Mouse (Mus musculus) MEL (cell line): ENCODE measurements at regions not wholly inside any gene's neighbourhood (a gene's known extent, or its start where the extent isn't known, plus 50 kb on each side); places are given as distances from the start of the nearest gene placed in this dataset.

Experiments
- DNase-seq: peaks from one replicate; pipeline ENCODE4 v3.0.0; 2011; ENCODE audit warnings: low read depth, low spot score
- H3K27ac ChIP-seq: 2 replicates; pipeline ENCODE4 v1.5.1; 2012; ENCODE audit warnings: low read depth, mild to moderate bottlenecking, control low read depth, low read length, moderate library complexity; ENCODE audit not compliant: control insufficient read depth
- H3K27me3 ChIP-seq, 2 experiments: fragments of 150-350 bp in 1 of 2; sonication (generic) in 1 of 2; 2 replicates each; pipeline ENCODE4 v1.6.1; 2012; ENCODE audit warnings: low read length in 2 of 2, mild to moderate bottlenecking in 2 of 2, improper control_type of control experiment in 1 of 2, moderate library complexity in 1 of 2; ENCODE audit not compliant: insufficient read depth in 2 of 2, control insufficient read depth in 1 of 2
- H3K36me3 ChIP-seq, 2 experiments: 2 replicates each; pipeline ENCODE4 v1.6.1; 2012 to 2014; ENCODE audit warnings: low read length in 2 of 2, improper control_type of control experiment in 1 of 2, inconsistent platforms in 1 of 2, mild to moderate bottlenecking in 1 of 2; ENCODE audit not compliant: insufficient read depth in 2 of 2, control insufficient read depth in 1 of 2
- H3K4me1 ChIP-seq, 2 experiments: fragments of 150-350 bp in 1 of 2; sonication (generic) in 1 of 2; 2 replicates each; pipeline ENCODE4 v1.6.1; 2012; ENCODE audit warnings: low read length in 2 of 2, improper control_type of control experiment in 1 of 2, mild to moderate bottlenecking in 1 of 2; ENCODE audit not compliant: insufficient read depth in 2 of 2, control insufficient read depth in 1 of 2
- H3K4me3 ChIP-seq, 2 experiments: fragments of 150-350 bp in 1 of 2; sonication (generic) in 1 of 2; 2 replicates each; pipeline ENCODE4 v1.5.1; 2012; ENCODE audit warnings: low read depth in 2 of 2, low read length in 2 of 2, mild to moderate bottlenecking in 2 of 2, moderate library complexity in 2 of 2, control low read depth in 1 of 2, improper control_type of control experiment in 1 of 2; ENCODE audit not compliant: control insufficient read depth in 1 of 2, insufficient read depth in 1 of 2
- H3K79me2 ChIP-seq: 2 replicates; pipeline ENCODE4 v1.6.1; 2012; ENCODE audit warnings: mild to moderate bottlenecking, low read length, moderate library complexity; ENCODE audit not compliant: control insufficient read depth, poor library complexity, insufficient read depth
- H3K9ac ChIP-seq: 2 replicates; pipeline ENCODE4 v1.6.1; 2012; ENCODE audit warnings: low read depth, mild to moderate bottlenecking, control low read depth, low read length, moderate library complexity; ENCODE audit not compliant: control insufficient read depth, poor library complexity, severe bottlenecking
- H3K9me3 ChIP-seq: fragments of 150-350 bp; sonication (generic); replicated peaks from 2 replicates; pipeline ENCODE4 v1.6.1; 2012; ENCODE audit warnings: mild to moderate bottlenecking, low read length, improper control_type of control experiment, moderate library complexity; ENCODE audit not compliant: insufficient read depth
- CHD2 ChIP-seq: IDR thresholded peaks from 2 replicates; pipeline ENCODE4 v1.6.1; 2011; ENCODE audit warnings: low read length, improper control_type of control experiment
- CTCF ChIP-seq, 3 experiments: IDR thresholded peaks in 2 of 3; conservative IDR thresholded peaks in 1 of 3; 2 replicates each; pipeline ENCODE4 v1.5.1; 2011 to 2012; ENCODE audit warnings: low read length in 3 of 3, low read depth in 2 of 3, mild to moderate bottlenecking in 2 of 3, improper control_type of control experiment in 1 of 3, inconsistent platforms in 1 of 3, mixed read lengths in 1 of 3, moderate library complexity in 1 of 3; ENCODE audit not compliant: control insufficient read depth in 1 of 3, insufficient read depth in 1 of 3, poor library complexity in 1 of 3, severe bottlenecking in 1 of 3
- GABPA ChIP-seq: IDR thresholded peaks from 2 replicates; pipeline ENCODE4 v1.6.1; 2012; ENCODE audit warnings: low read depth, mild to moderate bottlenecking, inconsistent platforms, low read length, improper control_type of control experiment, moderate library complexity
- JUND ChIP-seq: IDR thresholded peaks from 2 replicates; pipeline ENCODE4 v1.6.1; 2011; ENCODE audit warnings: low read depth, mild to moderate bottlenecking, improper control_type of control experiment, low read length
- MAFK ChIP-seq: IDR thresholded peaks from 2 replicates; pipeline ENCODE4 v1.6.1; 2011; ENCODE audit warnings: low read depth, mild to moderate bottlenecking, low read length, improper control_type of control experiment, borderline replicate concordance
- MAX ChIP-seq: IDR thresholded peaks from 2 replicates; pipeline ENCODE4 v1.6.1; 2011; ENCODE audit warnings: low read length, improper control_type of control experiment
- MEF2A ChIP-seq: IDR thresholded peaks from 2 replicates; pipeline ENCODE4 v1.6.1; 2014; ENCODE audit warnings: low read depth, mild to moderate bottlenecking, inconsistent platforms, low read length, improper control_type of control experiment; ENCODE audit not compliant: poor library complexity, insufficient replicate concordance, severe bottlenecking; ENCODE audit errors: extremely low read depth
- MYB ChIP-seq: IDR thresholded peaks from 2 replicates; pipeline ENCODE4 v1.6.1; 2011; ENCODE audit warnings: mild to moderate bottlenecking, low read depth, low read length, improper control_type of control experiment
- NRF1 ChIP-seq: IDR thresholded peaks from 2 replicates; pipeline ENCODE4 v1.6.1; 2014; ENCODE audit warnings: low read depth, mild to moderate bottlenecking, inconsistent platforms, low read length, improper control_type of control experiment, moderate library complexity; ENCODE audit not compliant: poor library complexity, insufficient read depth, severe bottlenecking
- RAD21 ChIP-seq: IDR thresholded peaks from 2 replicates; pipeline ENCODE4 v1.6.1; 2011; ENCODE audit warnings: mild to moderate bottlenecking, low read depth, low read length, improper control_type of control experiment
- TAL1 ChIP-seq: IDR thresholded peaks from 2 replicates; pipeline ENCODE4 v1.6.1; 2012; ENCODE audit warnings: mild to moderate bottlenecking, inconsistent platforms, low read length, moderate library complexity, mixed read lengths
- TCF12 ChIP-seq: IDR thresholded peaks from 2 replicates; pipeline ENCODE4 v1.6.1; 2014; ENCODE audit warnings: low read depth, mild to moderate bottlenecking, inconsistent platforms, low read length, improper control_type of control experiment, moderate library complexity
- ZKSCAN1 ChIP-seq: IDR thresholded peaks from 2 replicates; pipeline ENCODE4 v1.6.1; 2012; ENCODE audit warnings: low read depth, mild to moderate bottlenecking, inconsistent platforms, low read length, improper control_type of control experiment, moderate library complexity

DNA sequence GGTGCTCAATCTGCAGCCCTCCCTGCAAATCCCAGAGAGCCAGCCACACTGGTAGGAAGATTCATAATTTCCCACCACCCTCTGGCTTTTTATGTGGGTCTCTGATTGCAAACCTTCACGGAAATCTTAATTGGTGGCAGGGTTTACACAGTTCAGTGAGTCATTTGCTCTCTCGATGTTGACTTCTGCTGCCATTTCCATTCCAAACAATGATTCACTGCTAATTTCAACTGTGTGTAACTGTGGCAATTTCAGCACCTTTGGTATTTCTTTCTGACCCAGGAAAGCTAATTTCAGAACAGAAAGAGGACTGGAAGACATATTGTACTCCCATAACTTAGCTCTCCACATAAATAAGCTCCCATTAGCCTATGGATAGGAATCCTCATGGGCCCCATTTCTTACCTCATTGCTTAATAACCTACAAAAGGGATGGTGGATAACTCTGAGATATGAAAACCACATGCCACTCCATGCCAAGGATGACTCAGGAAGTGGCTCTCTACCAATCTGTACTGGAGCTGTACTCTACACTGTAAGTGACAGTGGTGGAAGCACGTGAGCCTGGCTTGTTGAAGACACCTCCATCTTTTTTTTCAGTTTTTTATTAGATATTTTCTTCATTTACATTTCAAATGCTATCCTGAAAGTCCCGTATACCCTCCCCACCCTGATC lies 536.0 kb downstream of the Tox3 start:
- H3K4me3 ChIP-seq: no peak overlapping the region
- H3K9me3 ChIP-seq: no peaks in the 10 kb centered on the region

GRCm38 (mm10) chr8:89788296-89788695 lies 559.8 kb downstream of the Tox3 start:
- no peak for TF ChIP-seq TAL1
- TF ChIP-seq CHD2: no peak
- no peak for TF ChIP-seq JUND
- TF ChIP-seq MYB: no peak
- TF ChIP-seq MAX: no peak
- TF ChIP-seq CTCF (IDR thresholded peaks at IDR 0.05 in 2 of 3, conservative IDR thresholded peaks at IDR 0.05 in 1 of 3; ENCODE audit: control insufficient read depth in 1 of 3, insufficient read depth in 1 of 3, low read depth in 2 of 3, low read length in 3 of 3, poor library complexity in 1 of 3, severe bottlenecking in 1 of 3): no peak
- no peak for TF ChIP-seq MEF2A
- TF ChIP-seq NRF1: no peak
- no peak for TF ChIP-seq ZKSCAN1
- TF ChIP-seq TCF12: no peak
- TF ChIP-seq RAD21: no peak

More for the DNA sequence above, 536.0 kb downstream of the Tox3 start:
- H3K27me3 ChIP-seq: no peaks in the 10 kb centered on the region
- no peak overlapping the region for H3K27ac ChIP-seq
- no peaks in the 10 kb centered on the region for H3K36me3 ChIP-seq
- H3K4me1 ChIP-seq: no peaks in the 10 kb centered on the region
- TF ChIP-seq MAFK (no peak), MYB (no peak), GABPA (no peak), JUND (no peak)
- H3K9ac ChIP-seq: no peak overlapping the region
- H3K79me2 ChIP-seq: no peaks in the 10 kb centered on the region
- no peak for DNase-seq

More at GRCm38 (mm10) chr8:89788296-89788695, 559.8 kb downstream of the Tox3 start:
- Histone ChIP-seq H3K4me3 (no peak overlapping the region), H3K27ac (no peak overlapping the region), H3K27me3 (no peaks in the 10 kb centered on the region), H3K36me3 (no peaks in the 10 kb centered on the region), H3K4me1 (no peaks in the 10 kb centered on the region), H3K79me2 (no peaks in the 10 kb centered on the region), H3K9ac (no peak overlapping the region), H3K9me3 (no peaks in the 10 kb centered on the region)
- DNase-seq: no peak
